Mouse (Mus musculus) neutrophil, adult 5-6 weeks (primary cell): Measurements from ENCODE around the gene Plxna4. TPM values are rescaled to one million over a fixed set of nuclear protein-coding genes. Genes with fewer than 3 reads are reported as not detected.

Experiments used
- ATAC-seq: fragments of 151-379, 151-347 bp; 2 replicates; pipeline ENCODE4 v1.8.0; 2017; ENCODE audit warnings: mild to moderate bottlenecking, moderate TSS enrichment; ENCODE audit not compliant: insufficient number of reproducible peaks, poor library complexity, low FRiP score, severe bottlenecking; ENCODE audit errors: extremely low read depth
- total RNA-seq: library from RNA; stranded (forward); fragments of 200-1000 nt; gene quantifications from 2 replicates; pipeline ENCODE4 v1.2.3, GENCODE M21; 2017

Gene Plxna4
- total RNA-seq, 1 experiment from 2014 or later = 0.81 TPM

DNA sequence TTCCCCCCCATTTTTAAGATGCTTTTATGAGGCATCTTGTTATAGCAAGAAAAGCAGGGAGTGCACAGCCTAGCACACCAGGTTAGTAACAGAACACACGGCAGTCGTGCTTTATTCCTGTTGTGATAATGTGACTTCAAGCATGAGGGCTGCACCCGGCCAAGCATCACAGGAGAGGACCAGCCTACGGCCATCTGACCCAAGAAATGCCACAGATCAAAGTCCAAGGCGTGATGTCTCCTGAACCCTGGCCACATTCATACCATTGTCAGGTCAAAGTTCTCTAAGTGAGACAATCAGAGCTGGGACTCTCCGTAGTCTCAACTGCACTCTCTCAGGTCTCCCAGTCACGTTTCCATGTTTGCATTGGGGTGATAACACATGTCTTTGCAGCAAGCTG lies 262.1 kb downstream of the Plxna4 start:
- ATAC-seq = no peak

- no peak for ATAC-seq
Observed at GRCm38 (mm10) chr6:32321187-32321586, 266.8 kb downstream of the Plxna4 start.

GRCm38 (mm10) chr6:32320254-32320653 lies 267.7 kb downstream of the Plxna4 start:
- ATAC-seq = no peak

GRCm38 (mm10) chr6:32317470-32317869 lies 270.5 kb downstream of the Plxna4 start:
- no peak for ATAC-seq

GRCm38 (mm10) chr6:32315011-32315450 lies 273.0 kb downstream of the Plxna4 start:
- no peak for ATAC-seq

GRCm38 (mm10) chr6:32309147-32309546 lies 278.8 kb downstream of the Plxna4 start:
- no peak for ATAC-seq

DNA sequence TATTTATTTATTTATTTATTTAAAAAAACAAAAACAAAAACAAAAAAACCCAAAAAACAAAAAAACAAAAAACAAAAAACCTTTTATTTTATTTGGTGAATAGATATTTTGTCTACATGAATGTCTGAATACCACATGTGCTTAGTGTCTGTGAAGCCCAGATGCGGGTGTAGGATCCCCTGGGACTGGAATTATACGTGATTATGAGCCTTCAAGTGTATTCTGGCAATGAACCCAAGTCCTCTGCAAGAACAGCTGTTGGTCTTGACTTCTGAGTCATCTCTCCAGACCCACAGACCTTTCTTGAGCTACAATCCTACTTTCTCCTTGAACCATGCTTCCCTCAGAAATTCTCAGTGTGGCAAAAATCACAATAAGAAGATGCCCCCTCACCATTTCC lies 287.4 kb downstream of the Plxna4 start:
- no peak for ATAC-seq

DNA sequence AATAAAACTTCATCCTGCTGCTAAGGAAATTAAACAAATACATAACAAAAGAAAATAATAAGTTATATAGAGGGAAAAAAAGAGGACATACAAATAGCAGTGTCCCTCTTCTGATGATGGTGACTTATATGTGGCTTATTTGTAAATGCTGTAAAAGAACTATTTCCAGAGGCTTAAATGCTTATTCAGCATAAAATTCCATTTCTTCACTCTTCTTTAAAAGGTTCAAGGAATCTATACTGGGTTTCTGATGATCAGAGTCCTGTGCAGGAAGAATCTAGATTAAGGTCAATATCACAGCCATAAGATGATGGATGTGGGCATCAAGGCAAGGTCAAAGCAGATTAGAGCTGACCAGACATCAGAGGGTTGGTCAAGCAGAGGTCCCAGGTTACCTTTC lies 306.5 kb downstream of the Plxna4 start:
- ATAC-seq = no peak

DNA sequence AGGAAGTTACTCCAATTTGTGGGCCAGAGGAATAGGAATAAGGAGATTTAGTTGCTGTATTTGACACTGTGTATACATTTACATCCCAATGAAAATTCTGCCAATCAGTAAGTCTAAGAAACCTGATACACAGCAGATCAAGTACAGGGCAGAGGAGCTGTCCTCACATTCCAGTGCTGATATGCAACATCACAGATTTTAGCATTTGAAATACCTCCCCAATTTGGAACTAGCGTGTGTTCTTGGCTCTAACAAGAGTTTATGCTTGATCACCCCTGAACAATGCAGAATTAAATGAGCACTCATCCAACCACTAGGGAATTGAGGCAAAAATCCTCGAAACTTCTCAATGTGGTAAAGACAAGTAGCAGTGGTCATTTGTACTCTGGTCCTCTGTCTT lies 307.3 kb downstream of the Plxna4 start:
- ATAC-seq = no peak

DNA sequence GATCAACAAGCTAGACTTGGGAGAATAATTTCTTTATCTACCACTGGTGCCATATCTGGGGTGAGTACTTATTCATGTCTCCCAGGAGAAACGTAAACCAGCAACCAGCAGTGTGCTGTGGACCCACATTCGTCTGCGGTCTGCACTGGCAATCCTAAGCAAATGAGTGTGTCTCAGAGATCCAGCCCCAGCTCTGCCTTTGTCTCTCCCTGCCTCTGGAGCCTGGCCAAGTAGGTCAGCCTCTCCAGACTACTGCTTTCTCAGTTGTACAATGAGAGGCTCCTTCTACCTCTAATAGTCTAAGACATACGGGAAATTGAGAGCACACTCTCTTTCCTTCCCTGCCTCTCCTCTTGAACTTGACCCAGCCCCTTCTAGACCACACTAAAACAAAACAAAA lies 316.5 kb downstream of the Plxna4 start:
- no peak for ATAC-seq

GRCm38 (mm10) chr6:32266085-32266484 lies 321.9 kb downstream of the Plxna4 start:
- no peak for ATAC-seq

- no peak for ATAC-seq
Observed at GRCm38 (mm10) chr6:32261339-32261738, 326.7 kb downstream of the Plxna4 start.

DNA sequence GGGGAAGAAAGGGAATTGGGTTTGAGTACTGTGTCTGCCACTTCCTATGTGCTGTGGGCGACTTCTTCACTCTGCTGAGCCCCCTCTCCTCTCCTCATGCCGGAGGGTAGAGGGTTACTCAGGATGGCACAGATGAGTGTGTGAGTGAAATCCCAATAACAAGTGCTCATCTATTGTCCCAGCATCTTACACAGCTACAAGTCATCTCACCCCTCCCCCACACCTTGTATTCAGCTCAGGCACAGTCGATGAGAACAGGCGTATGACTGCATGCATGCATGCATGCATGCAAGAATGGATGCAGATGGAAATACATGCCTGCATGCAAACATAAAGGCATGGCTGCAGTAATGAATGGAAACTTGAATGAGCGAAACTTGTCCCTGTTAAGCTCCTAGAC lies 327.7 kb downstream of the Plxna4 start:
- no peak for ATAC-seq

DNA sequence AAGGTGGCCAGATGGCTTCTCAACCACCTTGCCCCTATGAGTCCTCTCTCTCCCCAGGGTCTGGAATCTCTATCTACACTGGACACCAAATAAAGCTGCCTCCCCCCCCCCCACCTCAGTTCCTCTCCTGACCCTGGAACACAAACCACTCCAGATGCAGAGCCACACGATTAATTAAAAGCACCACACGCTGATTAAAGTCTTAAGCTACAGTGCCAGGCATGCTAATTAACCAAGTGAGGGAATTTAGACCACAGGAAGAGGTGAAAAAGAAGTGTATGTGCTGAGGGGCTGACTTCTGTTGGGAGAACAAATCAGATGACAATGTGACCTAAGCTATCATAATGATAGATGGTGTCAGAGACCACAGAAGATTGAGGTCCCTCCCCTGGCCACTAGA lies 332.8 kb downstream of the Plxna4 start:
- ATAC-seq = no peak

- no peak for ATAC-seq
Observed at GRCm38 (mm10) chr6:32252168-32252567, 335.8 kb downstream of the Plxna4 start.

DNA sequence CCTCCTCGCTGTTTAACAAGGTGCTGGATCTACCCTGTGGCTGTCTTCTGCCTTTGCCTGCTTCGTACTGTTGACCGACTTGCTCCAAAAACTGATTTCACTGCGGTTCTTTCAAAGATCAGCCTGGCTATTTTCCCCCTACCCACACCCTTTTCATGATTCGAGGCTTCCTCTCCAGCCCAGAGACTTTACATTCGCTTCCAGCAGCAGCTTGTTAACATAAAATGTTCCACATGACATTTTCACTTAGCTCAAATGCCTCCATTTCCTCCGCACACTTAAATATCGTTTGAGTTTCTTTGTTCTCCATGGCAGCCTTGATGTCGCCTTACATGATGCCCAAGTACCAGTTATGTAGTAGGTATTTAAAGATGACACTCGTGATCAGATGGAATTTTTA lies 336.3 kb downstream of the Plxna4 start:
- no peak for ATAC-seq

DNA sequence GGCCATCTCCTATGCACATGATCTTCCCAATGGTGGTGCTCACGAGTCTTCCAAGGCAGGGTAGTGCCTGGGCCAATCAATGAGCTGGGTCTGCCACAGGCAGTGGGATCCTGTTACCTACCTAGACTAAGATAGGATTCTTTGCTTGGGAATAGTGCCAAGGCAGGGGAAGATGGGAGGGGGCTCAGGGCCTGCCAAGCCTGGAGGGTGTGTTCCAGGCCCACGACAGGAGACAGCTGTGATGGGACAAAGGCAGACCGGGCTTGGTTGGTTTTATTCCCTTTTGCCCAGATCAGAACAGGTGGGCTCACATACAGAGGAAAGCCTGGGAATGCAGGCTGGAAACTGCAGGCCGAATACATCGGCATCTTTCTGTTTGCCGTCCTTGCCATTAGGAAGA lies 342.0 kb downstream of the Plxna4 start:
- no peak for ATAC-seq

GRCm38 (mm10) chr6:32243040-32243439 lies 345.0 kb downstream of the Plxna4 start:
- no peak for ATAC-seq

GRCm38 (mm10) chr6:32231383-32231782 lies 356.6 kb downstream of the Plxna4 start:
- no peak for ATAC-seq

DNA sequence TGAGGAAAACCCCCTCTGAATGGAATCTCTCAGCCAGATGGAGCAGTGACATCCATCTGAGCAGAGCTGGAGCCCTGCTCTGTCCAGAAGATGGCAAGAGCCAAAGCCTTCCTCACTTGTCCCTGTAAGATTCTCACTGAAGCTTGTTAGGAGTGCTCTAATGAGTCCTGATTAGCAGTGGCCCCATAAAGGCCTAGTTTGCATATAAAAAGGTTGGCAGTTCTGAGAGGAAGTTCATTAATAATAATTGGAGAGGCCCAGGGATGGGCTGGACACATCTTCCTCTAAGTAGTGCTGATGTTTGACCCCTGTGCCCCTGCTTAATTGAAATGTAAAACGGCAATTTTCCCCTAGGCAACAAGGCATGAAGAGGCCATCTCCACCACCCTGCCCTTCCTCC lies 361.4 kb downstream of the Plxna4 start:
- ATAC-seq = no peak

DNA sequence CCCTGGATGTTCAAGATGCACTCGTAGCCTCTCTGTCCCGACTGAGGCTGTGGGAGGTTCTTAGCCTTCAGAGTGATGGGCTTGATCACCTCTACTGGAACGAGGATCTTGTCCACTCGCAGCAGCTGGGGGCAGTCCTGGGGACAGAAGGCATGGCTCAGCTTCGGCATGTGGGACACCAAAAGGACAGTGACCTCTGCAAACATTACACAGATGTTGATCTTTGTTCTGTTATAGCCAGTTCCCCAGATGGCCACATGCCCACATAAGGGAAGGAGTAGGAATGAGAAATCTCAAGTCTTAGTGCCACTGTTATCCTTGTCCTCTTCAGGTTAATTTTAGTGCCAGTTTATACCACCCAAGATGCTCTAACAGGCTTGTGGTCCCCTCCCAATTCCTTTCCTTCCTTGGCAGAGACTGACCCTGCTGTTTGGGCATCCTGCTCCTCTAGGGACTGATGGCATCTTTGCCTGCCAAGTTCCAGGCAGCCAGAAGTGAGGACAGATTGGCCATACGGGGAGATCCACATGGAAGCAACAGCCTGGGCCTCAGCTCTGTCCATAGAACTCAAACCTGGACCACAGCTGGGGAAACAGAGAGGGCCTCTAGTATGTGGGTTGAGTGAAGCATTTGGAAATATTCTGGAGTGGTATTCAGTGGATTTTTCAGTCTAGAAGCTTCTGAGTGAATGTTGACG lies 363.8 kb downstream of the Plxna4 start:
- ATAC-seq = no peak
